Mouse (Mus musculus): ENCODE measurements around the gene Cip2a.

The Cip2a gene

DNA sequence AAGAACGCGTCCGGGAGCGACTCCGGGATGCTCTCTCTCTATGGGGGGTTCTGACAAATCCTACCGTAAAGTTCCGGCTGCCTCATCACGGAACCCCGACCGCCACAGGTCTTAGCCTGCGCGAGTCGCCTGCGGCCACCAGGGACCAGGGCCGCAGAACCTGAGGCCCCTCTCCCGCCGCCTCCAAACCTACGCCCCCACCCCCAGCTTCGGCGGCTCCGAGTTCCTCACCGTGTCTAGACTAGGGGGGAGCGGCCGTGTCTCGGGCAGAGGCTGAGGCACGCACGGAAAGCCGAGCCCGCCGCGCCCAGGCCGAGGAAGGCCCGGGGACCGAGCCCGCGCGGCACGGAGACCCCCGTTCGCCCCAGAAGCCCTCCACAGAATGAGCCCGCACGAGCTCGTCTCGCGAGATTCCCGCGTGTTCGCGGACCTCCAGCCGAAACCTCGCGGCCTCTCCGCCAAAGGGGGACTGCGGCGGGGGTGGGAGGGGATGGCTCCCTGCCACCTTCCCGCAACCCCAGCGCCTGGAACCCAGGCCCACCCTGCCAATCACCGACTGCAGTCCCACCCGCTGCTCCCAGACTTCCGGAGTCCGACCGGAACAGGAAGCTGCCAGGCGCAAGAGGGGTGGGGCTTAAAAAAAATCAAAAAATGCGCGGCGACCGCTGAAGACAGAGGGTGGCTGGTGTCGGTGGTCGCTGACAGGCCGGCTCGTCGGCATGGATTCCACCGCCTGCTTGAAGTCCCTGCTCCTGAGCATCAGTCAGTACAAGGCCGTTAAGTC is at the start of gene Cip2a, which contains the start of gene Dzip3:
TSS of gene Cip2a (plus strand) at position 627 of the 784 bp plus-strand sequence.
TSS of gene Dzip3 (minus strand) at position 607 of the 784 bp plus-strand sequence.
- peak; percentile 78 for DNase-seq (ENCODE audit: low read depth)

DNA sequence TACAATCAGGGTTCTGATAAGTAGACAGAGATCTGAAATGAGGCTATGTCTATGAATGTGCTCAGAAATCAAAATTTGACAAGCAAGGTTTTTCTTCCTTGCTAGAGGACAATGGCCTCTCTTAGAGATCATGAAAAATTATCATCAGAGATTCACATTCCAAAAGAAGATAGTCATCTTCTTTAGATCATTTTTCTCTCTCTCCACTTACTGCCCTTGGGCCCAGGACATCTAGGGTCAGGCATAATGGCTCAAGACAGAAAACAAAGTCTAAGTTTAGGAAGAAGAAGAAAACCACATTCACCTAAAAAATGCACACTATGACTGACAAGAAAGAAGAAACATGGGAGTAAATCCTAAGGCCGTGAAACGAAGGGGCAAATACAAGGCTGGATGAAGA is 21.0 kb upstream of the Cip2a start:
- no peak for DNase-seq (ENCODE audit: low read depth)

DNA sequence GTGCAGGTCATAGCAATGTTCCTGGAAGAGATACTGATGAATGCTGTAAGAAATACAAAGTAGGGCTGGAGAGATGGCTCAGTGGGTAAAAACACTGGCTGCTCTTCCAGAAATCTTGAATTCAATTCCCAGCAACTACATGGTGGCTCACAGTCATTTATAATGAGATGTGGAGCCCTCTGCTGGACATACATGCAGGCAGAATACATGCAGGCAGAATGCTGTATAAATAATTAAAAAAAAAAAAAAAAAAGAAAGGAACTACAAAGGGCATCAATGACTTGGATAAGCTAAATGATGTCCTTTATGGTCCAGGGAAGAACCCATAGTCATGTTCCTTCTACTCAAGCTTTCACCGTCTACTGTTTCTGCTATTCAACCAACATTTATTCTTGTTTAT is 20.4 kb upstream of the Cip2a start:
- DNase-seq (ENCODE audit: low read depth) = no peak

DNA sequence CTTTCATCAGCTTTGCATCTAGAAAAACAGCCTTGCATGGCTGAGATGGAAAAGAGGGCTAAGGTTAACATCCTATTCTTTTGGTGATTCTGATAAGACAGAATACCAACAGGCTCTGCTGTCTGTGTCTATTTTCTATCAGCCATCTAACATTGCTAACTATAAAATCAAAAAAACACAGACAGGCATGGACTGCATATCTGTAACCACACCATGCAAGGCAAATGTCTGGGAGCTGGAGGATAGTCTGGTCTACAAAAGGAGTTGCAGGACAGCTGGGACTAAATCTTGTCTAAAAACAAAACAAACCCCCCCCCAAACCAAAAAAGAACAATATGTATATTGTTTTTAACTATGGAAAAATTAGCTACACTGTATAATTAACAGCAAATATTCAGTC is 14.0 kb upstream of the Cip2a start:
- DNase-seq (ENCODE audit: low read depth) = no peak

DNA sequence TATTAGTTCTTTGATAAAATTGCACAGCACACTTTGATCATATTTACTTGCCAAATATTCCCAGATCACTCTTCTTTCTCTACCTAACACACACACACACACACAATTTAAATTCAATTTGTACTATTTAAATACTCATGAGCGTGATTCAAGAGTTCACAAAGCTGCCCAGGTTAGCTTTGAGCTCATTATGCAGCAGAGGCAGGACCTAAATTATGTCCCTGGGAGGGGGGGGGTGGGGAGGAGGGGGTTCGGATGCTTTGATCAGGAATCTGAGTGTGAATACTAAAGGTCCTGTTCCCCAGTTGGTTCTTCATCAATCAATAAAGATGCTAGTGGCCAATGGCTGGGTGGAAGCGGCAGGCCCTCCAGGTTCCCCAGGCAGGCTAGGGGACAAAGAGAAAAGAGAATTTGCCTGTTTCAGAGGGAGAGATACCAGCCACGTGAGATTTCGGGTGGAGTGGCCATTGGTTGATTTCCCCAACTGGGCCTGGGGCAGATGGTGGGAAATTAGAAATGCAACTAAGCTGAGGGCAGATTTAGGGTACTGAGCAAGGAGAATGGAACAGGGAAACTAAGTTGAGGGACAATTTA is 8.9 kb upstream of the Cip2a start:
- no peak for DNase-seq (ENCODE audit: low read depth)

DNA sequence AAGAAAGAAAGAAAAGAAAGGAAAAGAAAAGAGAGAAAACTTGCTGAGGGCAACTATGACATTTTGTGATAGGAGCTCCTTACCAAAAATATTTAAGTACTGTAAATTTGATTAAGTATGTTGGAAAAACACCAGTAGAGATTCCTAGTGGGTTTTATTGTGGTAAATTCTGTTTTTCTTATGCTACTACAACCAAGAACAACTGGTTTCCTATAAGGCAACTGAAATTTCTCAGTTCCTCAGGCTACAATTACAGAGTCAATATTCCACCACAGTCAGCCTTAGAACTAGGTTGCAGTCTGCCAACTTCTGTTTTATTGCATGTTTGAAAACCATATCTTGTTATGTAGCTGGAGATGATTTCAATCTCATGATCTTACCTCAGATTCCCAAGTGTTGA is 4.3 kb upstream of the Cip2a start:
- no peak for DNase-seq (ENCODE audit: low read depth)

DNA sequence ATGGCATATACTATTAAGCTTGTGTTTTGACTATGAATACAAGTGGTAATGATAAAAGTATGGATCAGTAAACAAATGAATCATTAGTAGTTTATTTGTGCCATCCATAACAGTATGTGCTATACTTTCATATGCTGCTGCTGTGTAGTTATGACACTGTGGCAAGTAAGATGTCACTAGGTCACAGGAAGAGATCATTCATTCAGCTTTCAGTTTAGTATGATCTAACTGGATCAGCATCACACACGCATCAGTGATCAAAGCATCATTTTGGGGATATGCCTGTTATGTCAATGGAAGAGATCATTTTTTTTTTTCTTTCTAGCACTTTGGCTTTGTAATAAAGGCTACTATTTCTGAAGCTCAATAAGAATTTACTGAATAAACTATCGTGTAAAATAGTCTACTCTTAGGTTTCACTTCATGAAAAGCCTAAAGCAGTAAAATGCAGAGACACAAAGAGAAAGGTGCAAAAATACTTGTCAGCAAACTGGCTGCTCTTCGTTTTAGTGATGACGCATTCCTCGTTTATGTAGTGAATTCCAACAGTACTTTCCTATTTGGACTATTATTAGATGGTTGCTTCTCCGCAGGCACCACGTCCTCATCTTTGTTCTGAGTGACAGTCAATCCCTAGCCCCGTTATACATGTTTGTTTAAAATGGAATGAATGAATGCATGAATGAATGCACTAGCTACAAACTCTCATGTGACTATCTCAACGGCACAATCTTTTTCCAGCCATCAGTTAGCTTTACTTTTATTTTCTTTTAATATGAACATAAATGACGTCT is 1.4 kb upstream of the Cip2a start:
- DNase-seq (ENCODE audit: low read depth) = no peak

DNA sequence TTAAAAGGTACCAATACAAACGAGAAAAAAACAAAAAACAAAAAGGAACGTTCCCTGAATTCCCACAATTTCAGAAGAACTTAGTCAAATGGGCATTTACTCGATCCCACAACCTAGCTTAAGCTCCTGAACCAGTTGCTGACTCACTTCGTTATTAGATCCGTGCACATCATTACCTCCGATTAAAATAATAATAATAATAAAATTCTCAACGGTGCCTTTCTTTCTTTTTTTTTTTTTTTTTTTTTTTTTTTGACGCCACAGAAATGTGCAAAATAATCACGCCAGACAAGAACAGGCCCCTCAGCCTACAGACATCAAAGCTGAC is 790 bp upstream of the Cip2a start:
- DNase-seq (ENCODE audit: low read depth) = no peak

DNA sequence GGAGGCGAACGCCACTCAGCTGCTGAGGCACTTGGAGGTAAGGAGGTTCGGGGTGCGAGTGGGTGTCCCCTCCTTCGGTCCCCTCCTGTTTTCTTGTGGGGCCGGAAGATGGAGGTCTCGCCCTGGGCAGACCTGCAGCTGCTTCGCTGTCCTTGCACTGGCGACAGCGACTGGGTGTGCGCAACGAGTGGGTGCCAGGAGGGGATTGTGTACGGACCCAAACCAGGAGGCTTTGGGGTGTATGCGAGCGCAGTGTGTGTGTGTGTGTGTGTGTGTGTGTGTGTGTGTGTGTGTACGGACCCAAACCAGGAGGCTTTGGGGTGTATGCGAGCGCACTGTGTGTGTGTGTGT is 333 bp downstream of the Cip2a start:
- DNase-seq (ENCODE audit: low read depth) = no peak

DNA sequence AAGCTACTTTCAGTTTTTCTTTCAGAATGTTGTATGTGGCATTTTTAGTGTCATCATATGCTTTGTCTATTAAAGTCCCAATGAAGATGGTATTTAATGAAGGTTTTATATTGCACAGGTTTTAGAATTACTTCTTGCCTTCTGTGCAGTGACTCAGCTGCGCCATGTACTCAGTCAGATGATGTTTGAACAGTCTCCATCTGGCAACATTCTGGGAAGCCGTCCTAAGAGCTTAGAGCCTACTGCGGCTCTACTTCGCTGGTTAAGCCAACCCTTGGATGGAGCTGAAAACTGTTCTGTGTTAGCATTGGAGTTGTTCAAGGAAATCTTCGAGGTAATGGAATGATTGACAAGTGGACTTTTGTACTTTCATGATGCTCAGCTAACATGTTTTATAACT is 10.2 kb downstream of the Cip2a start:
- no peak for DNase-seq (ENCODE audit: low read depth)

DNA sequence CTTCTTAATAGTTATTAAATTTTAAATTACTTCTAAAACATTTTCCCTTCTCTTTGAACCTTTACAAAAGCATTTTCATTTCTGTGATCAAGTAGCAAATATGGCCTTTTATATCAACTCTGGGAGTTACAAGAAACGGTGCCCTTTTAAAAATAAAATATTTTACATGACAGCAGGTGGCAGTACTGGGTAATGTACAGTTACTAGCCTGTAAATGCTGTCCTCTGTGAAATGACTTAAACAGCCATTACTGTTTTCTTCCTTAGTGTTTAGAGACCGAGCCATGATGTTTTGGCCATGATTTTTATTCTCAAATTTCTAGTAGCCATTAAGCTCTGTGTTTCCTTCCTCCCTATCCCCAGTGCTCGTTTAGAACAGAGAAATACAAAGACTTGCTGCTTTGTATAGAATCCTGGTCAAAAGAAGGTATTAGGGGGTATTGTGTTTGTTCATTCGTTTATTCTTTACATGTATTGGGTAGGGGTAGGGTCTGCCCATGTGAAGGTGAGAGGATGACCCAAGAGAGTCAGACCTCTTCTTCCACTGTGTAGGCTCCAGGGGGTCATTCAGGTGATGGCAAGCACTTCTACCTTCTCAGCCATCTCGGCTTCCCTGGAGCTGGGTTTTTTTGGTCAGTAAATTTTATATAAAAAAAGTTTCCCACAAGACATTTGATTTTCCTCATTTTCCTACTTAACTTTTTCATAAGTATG is 22.8 kb downstream of the Cip2a start:
- no peak for DNase-seq (ENCODE audit: low read depth)

DNA sequence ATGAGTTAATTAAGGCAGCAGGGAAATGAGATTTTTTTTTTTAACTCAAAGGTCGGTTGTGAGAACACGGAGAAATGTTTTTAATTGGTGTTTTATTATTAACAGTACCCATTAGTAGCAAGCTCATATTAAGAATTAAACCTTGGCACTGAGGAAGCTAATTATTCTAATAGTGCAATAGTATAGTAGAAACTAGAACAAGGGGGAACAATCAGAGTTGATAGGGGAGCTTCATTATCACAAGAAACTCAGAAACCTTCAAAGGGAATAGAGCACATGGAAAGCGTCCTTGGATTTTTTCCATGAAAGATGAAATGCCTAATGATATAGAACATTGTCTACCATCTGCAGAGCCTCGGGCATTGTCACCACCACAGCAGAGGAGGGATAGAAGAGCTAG is 41.9 kb downstream of the Cip2a start:
- DNase-seq (ENCODE audit: low read depth) = no peak

DNA sequence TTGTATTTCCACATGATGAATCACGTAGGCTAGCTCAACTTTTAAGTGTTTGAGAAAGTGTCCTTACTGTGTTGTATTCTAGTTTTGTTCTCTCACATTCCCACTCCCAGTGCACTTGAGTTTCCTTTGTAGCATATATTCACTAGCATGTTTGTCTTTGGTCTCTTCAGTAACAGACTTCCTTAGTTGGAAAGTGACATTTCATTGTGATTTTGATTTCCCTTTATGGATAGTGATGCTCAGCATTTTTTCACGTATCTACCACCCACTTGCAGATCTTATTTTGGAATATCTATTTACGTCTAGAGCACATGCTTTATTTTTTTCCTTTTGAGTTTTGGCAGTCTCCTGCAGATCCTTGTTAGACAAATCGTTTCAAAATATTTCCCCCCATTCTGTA is 43.8 kb downstream of the Cip2a start:
- no peak for DNase-seq (ENCODE audit: low read depth)

DNA sequence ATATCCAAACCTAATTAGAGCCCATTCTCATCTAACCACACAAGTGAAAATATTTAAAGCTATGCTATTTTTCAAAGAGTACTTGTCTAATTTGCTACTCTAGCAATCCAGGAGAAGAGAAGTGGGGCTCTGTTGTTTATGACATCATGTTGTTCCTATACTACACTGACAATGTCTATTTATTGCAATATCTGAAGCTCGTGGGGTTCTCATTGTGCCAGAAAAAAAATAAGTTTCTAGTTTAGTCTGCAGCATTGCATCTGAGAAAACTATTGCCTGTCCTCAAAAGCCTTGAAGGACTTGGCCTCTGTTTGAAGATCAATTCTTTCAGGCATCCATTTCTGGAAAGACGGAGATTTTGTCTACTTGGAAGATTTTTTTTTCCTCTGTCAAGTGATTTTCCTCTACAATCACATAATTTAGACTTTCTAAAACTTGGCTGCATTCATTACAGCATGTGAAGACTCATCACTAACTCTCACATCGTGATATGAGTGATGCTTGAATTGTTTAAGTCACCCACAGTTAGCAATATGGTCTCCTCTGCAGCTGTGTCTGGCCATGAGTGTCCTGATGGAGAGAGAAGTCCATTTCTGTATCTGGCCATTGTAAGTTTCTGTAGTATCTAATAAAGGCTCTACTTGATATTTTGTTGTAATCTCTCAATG is 46.7 kb downstream of the Cip2a start:
- no peak for DNase-seq (ENCODE audit: low read depth)

DNA sequence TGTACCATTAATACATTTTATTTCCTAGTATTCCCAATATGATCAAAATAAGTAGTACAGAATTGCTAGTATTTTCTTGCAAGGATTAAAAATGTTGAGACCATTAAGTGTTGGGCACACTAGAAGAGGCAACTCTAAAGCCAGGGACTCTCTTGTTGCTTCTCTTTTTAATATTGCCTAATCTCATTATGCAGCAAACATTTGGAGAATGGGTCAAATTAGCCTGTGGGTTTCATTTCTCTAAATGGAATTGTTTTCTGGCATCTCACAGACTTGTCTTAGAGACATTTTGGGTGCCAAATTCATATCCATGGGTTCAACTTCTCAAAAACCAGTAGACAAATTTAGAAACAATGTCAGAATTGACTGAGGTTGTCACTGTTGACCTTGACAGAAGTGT is 55.2 kb downstream of the Cip2a start:
- no peak for DNase-seq (ENCODE audit: low read depth)

DNA sequence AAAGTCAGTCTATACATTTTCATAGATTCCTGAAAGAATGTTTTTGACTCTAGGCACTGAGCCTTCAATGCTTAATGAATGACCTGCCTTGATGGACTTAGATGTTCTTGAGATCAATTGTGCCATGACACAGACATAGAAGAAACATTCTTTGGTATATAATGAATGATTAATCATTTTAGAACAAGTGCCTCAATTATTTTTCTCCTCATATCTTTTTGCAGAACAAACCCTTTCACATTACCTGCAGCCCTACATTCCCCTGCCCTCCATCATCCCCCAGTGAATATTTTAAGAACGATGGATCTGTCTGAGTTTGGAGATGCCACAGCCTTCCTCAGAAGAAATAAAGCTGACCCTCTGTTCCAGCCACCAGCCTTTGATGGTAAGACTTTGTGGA is 63.2 kb downstream of the Cip2a start, which contains the start of gene Myh15:
TSS of gene Myh15 (plus strand) at position 301 of the 400 bp plus-strand sequence.
- DNase-seq (ENCODE audit: low read depth) = no peak
